Mouse (Mus musculus): ENCODE measurements around the gene Dnaja3. TPM values are rescaled to one million over a fixed set of nuclear protein-coding genes. Genes with fewer than 3 reads are reported as not detected.

The Dnaja3 gene
- polyA plus RNA-seq, 1 experiment from 2014 or later, result 37.8 TPM

- peaks cover 7% of the 10 kb centered on the region; the same call in 1 of the 2 replicates for H3K4me1 ChIP-seq (ENCODE audit: insufficient read depth, low read depth, low read length)
- DNase-seq (ENCODE audit: low spot score), result no peak
- WGBS, result 67% methylated on average over 6 of the region's 6 CpGs
These were observed 12.7 kb upstream of the Dnaja3 start for GRCm38 (mm10) chr16:4627105-4627504.

GRCm38 (mm10) chr16:4628898-4629419 lies 10.8 kb upstream of the Dnaja3 start:
- Histone ChIP-seq H3K4me3 (ENCODE audit: low read depth, low read length) (no peak overlapping the region), H3K36me3 (ENCODE audit: insufficient read depth, low read length) (no peaks in the 10 kb centered on the region), H3K9me3 (ENCODE audit: low read length) (no peaks in the 10 kb centered on the region), H3K27me3 (replicated peaks; ENCODE audit: insufficient read depth, low read length) (no peaks in the 10 kb centered on the region), H3K27ac (ENCODE audit: low read length) (no peak overlapping the region), H3K9ac (replicated peaks; ENCODE audit: low read depth) (no peak overlapping the region; the same call in 1 of the 2 replicates), H3K4me2 (replicated peaks; ENCODE audit: low read depth, low read length) (no peak overlapping the region), H3K4me1 (ENCODE audit: insufficient read depth, low read depth, low read length) (peaks cover 2% of the 10 kb centered on the region; the same call in 1 of the 2 replicates)
- DNase-seq (ENCODE audit: low spot score) (no peak), ATAC-seq (no peak)
- TF ChIP-seq CTCF (IDR thresholded peaks at IDR 0.05), result no peak
- TF ChIP-seq EP300 (IDR thresholded peaks at IDR 0.05), result no peak
- WGBS, result 82% methylated on average over 9 of the region's 9 CpGs

More at GRCm38 (mm10) chr16:4627105-4627504, 12.7 kb upstream of the Dnaja3 start:
- H3K27me3 ChIP-seq (replicated peaks; ENCODE audit: insufficient read depth, low read length), result no peaks in the 10 kb centered on the region
- H3K36me3 ChIP-seq (ENCODE audit: insufficient read depth, low read length), result no peaks in the 10 kb centered on the region
- no peaks in the 10 kb centered on the region for H3K9me3 ChIP-seq (ENCODE audit: low read length)
- no peak overlapping the region for H3K27ac ChIP-seq (ENCODE audit: low read length)
- no peak overlapping the region for H3K4me3 ChIP-seq (ENCODE audit: low read depth, low read length)
- ATAC-seq, result no peak
- no peak overlapping the region for H3K9ac ChIP-seq (replicated peaks; ENCODE audit: low read depth)
- TF ChIP-seq CTCF (IDR thresholded peaks at IDR 0.05), result no peak
- no peak for TF ChIP-seq EP300 (IDR thresholded peaks at IDR 0.05)
- H3K4me2 ChIP-seq (replicated peaks; ENCODE audit: low read depth, low read length), result no peak overlapping the region

GRCm38 (mm10) chr16:4629950-4630349 lies 9.8 kb upstream of the Dnaja3 start:
- Histone ChIP-seq H3K9ac (replicated peaks; ENCODE audit: low read depth) (no peak overlapping the region), H3K27ac (ENCODE audit: low read length) (no peak overlapping the region), H3K36me3 (ENCODE audit: insufficient read depth, low read length) (no peaks in the 10 kb centered on the region), H3K9me3 (ENCODE audit: low read length) (no peaks in the 10 kb centered on the region), H3K4me2 (replicated peaks; ENCODE audit: low read depth, low read length) (no peak overlapping the region), H3K27me3 (replicated peaks; ENCODE audit: insufficient read depth, low read length) (no peaks in the 10 kb centered on the region), H3K4me1 (ENCODE audit: insufficient read depth, low read depth, low read length) (no peaks in the 10 kb centered on the region), H3K4me3 (ENCODE audit: low read depth, low read length) (no peak overlapping the region)
- TF ChIP-seq CTCF (IDR thresholded peaks at IDR 0.05), result peak; percentile 99
- TF ChIP-seq EP300 (IDR thresholded peaks at IDR 0.05), result no peak
- DNase-seq (ENCODE audit: low spot score) (peak; percentile 66), ATAC-seq (peak; percentile 52)
- WGBS, result 19% methylated on average over 6 of the region's 6 CpGs

- H3K9ac ChIP-seq (replicated peaks; ENCODE audit: low read depth), result no peak overlapping the region
- no peak overlapping the region for H3K4me3 ChIP-seq (ENCODE audit: low read depth, low read length)
- H3K36me3 ChIP-seq (ENCODE audit: insufficient read depth, low read length), result no peaks in the 10 kb centered on the region
- WGBS, result 41% methylated on average over 7 of the region's 7 CpGs
- no peaks in the 10 kb centered on the region for H3K9me3 ChIP-seq (ENCODE audit: low read length)
- no peak overlapping the region for H3K27ac ChIP-seq (ENCODE audit: low read length)
- peak; percentile 73 for TF ChIP-seq CTCF (IDR thresholded peaks at IDR 0.05)
- TF ChIP-seq EP300 (IDR thresholded peaks at IDR 0.05), result no peak
- ATAC-seq (peak; percentile 43), DNase-seq (ENCODE audit: low spot score) (peak; percentile 60)
- H3K4me2 ChIP-seq (replicated peaks; ENCODE audit: low read depth, low read length), result no peak overlapping the region
- no peaks in the 10 kb centered on the region for H3K27me3 ChIP-seq (replicated peaks; ENCODE audit: insufficient read depth, low read length)
- H3K4me1 ChIP-seq (ENCODE audit: insufficient read depth, low read depth, low read length), result no peaks in the 10 kb centered on the region
These were observed 7.7 kb upstream of the Dnaja3 start for GRCm38 (mm10) chr16:4632050-4632449.

GRCm38 (mm10) chr16:4633661-4634060 lies 6.1 kb upstream of the Dnaja3 start:
- no peaks in the 10 kb centered on the region for H3K27me3 ChIP-seq (replicated peaks; ENCODE audit: insufficient read depth, low read length)
- 94% methylated on average over 3 of the region's 3 CpGs for WGBS
- ATAC-seq (no peak), DNase-seq (ENCODE audit: low spot score) (no peak)
- H3K4me3 ChIP-seq (ENCODE audit: low read depth, low read length), result no peak overlapping the region
- H3K9me3 ChIP-seq (ENCODE audit: low read length), result no peaks in the 10 kb centered on the region
- H3K4me2 ChIP-seq (replicated peaks; ENCODE audit: low read depth, low read length), result no peak overlapping the region
- H3K36me3 ChIP-seq (ENCODE audit: insufficient read depth, low read length), result no peaks in the 10 kb centered on the region
- H3K9ac ChIP-seq (replicated peaks; ENCODE audit: low read depth), result no peak overlapping the region
- no peak overlapping the region for H3K27ac ChIP-seq (ENCODE audit: low read length)
- TF ChIP-seq EP300 (IDR thresholded peaks at IDR 0.05), result no peak
- TF ChIP-seq CTCF (IDR thresholded peaks at IDR 0.05), result no peak
- H3K4me1 ChIP-seq (ENCODE audit: insufficient read depth, low read depth, low read length), result no peaks in the 10 kb centered on the region

GRCm38 (mm10) chr16:4634681-4635080 lies 5.1 kb upstream of the Dnaja3 start:
- H3K4me3 ChIP-seq (ENCODE audit: low read depth, low read length), result no peak overlapping the region
- no peak for ATAC-seq
- no peak overlapping the region for H3K9ac ChIP-seq (replicated peaks; ENCODE audit: low read depth)
- no peaks in the 10 kb centered on the region for H3K9me3 ChIP-seq (ENCODE audit: low read length)
- no peaks in the 10 kb centered on the region for H3K4me1 ChIP-seq (ENCODE audit: insufficient read depth, low read depth, low read length)
- no peak overlapping the region for H3K4me2 ChIP-seq (replicated peaks; ENCODE audit: low read depth, low read length)
- no peaks in the 10 kb centered on the region for H3K36me3 ChIP-seq (ENCODE audit: insufficient read depth, low read length)
- DNase-seq (ENCODE audit: low spot score), result no peak
- H3K27ac ChIP-seq (ENCODE audit: low read length), result no peak overlapping the region
- no peaks in the 10 kb centered on the region for H3K27me3 ChIP-seq (replicated peaks; ENCODE audit: insufficient read depth, low read length)
- no peak for TF ChIP-seq EP300 (IDR thresholded peaks at IDR 0.05)
- WGBS, result 83% methylated on average over 9 of the region's 9 CpGs

GRCm38 (mm10) chr16:4635760-4636159 lies 4.0 kb upstream of the Dnaja3 start:
- TF ChIP-seq CTCF (IDR thresholded peaks at IDR 0.05), result no peak
- TF ChIP-seq EP300 (IDR thresholded peaks at IDR 0.05), result no peak
- Histone ChIP-seq H3K4me2 (replicated peaks; ENCODE audit: low read depth, low read length) (no peak overlapping the region), H3K4me3 (ENCODE audit: low read depth, low read length) (no peak overlapping the region), H3K27me3 (replicated peaks; ENCODE audit: insufficient read depth, low read length) (no peaks in the 10 kb centered on the region), H3K36me3 (ENCODE audit: insufficient read depth, low read length) (no peaks in the 10 kb centered on the region), H3K9me3 (ENCODE audit: low read length) (no peaks in the 10 kb centered on the region), H3K27ac (ENCODE audit: low read length) (no peak overlapping the region), H3K4me1 (ENCODE audit: insufficient read depth, low read depth, low read length) (peaks cover 2% of the 10 kb centered on the region; the same call in 1 of the 2 replicates), H3K9ac (replicated peaks; ENCODE audit: low read depth) (no peak overlapping the region)
- ATAC-seq, result no peak
- WGBS, result 40% methylated on average over 4 of the region's 4 CpGs
- no peak for DNase-seq (ENCODE audit: low spot score)
